Mouse (Mus musculus) stomach, embryonic 15.5 days (tissue): Measurements from ENCODE around the gene Esp15. TPM values are rescaled to one million over a fixed set of nuclear protein-coding genes. Genes with fewer than 3 reads are reported as not detected.
"Not testable (repeated sequence)": the region's sequence is repeated elsewhere in the genome, so short reads cannot be mapped to it uniquely, and the experiment has no call there.

ENCODE experiments used
- ATAC-seq: fragments of 200-750 bp; cut with Nextera tagmentation; 2 replicates; pipeline ENCODE4 v1.8.0; 2017; ENCODE audit warnings: low read depth, moderate number of reproducible peaks, moderate TSS enrichment; ENCODE audit not compliant: insufficient read depth, low FRiP score
- H3K27ac ChIP-seq: fragments of 300-500 bp; sonication (generic); 2 replicates; pipeline ENCODE4 v1.5.1; 2015; ENCODE audit warnings: mild to moderate bottlenecking, inconsistent platforms
- H3K27me3 ChIP-seq: fragments of 300-500 bp; sonication (generic); replicated peaks from 2 replicates; pipeline ENCODE4 v1.6.1; 2015; ENCODE audit warnings: inconsistent platforms
- H3K36me3 ChIP-seq: fragments of 300-500 bp; sonication (generic); 2 replicates; pipeline ENCODE4 v1.6.1; 2015; ENCODE audit warnings: inconsistent platforms
- H3K4me1 ChIP-seq: fragments of 300-500 bp; sonication (generic); 2 replicates; pipeline ENCODE4 v1.6.1; 2015; ENCODE audit warnings: inconsistent platforms
- H3K4me2 ChIP-seq: fragments of 300-500 bp; sonication (generic); 2 replicates; pipeline ENCODE4 v1.6.1; 2015; ENCODE audit warnings: mild to moderate bottlenecking, inconsistent platforms
- H3K4me3 ChIP-seq: fragments of 300-500 bp; sonication (generic); replicated peaks from 2 replicates; pipeline ENCODE4 v1.5.1; 2015; ENCODE audit warnings: inconsistent platforms
- H3K9ac ChIP-seq: fragments of 300-500 bp; sonication (generic); 2 replicates; pipeline ENCODE4 v1.6.1; 2015; ENCODE audit warnings: inconsistent platforms
- H3K9me3 ChIP-seq: fragments of 300-500 bp; sonication (generic); 2 replicates; pipeline ENCODE4 v1.6.1; 2016; ENCODE audit warnings: inconsistent platforms
- WGBS: fragments of 180-500 bp; shearing (Covaris S2); methylation state at CpG from one replicate; pipeline ENCODE4 v1.1.7; 2015; 5-methylcytosine and 5-hydroxymethylcytosine counted together
- polyA plus RNA-seq: library from polyadenylated mRNA; unstranded; fragments of >200 nt; fragmentation: Nextera tagmentation; extraction: Ambion mirVana; gene quantifications from 2 replicates; pipeline ENCODE4 v1.2.1, GENCODE M21; 2015

The Esp15 gene
- polyA plus RNA-seq = not detected in 2 replicates

DNA sequence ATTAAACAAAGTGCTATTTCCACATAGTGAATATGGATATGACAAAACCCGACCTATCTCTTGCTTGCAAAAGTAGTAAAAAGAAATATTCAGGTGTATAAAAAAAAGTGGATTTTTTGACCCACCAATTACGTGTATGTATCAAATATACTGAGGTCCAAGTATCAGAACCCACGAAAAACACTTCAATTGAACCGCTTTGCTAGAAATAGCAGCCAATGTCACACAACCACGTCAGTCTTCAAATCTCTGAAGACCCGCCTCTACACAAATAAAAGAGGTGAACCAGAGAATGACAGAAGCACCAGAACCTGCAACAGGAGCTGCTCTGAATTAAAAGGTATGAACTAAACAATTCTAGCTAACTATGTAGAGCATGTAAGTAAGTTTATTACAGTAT is at the start of gene Esp15:
TSS of gene Esp15 (plus strand) at position 301 of the 400 bp plus-strand sequence.
- not testable (repeated sequence) for H3K9ac ChIP-seq, H3K4me2 ChIP-seq, H3K4me3 ChIP-seq, H3K27ac ChIP-seq, H3K27me3 ChIP-seq, ATAC-seq, H3K4me1 ChIP-seq, H3K36me3 ChIP-seq, H3K9me3 ChIP-seq
- 67% methylated on average over 6 of the region's 6 CpGs for WGBS

DNA sequence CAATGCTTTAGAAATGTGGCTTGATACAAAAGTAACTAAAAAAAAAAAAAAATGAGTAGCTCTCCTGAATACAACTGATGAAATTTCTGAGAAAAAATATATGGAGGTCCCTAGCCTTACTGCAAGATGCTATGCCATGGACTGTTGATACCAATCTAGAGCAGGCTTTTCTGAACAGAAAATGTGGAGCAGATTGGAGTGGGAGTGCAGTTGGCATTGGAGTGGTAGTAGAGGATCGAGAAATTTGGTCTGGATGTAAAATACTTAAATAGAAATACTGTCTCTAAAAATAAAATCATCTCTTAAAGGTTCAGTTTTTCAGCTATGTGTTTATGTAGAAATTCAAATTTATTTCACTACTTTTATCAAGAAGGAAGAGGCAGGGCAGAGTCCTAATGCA is 49.2 kb upstream of the Esp15 start:
- H3K36me3 ChIP-seq = no peaks in the 10 kb centered on the region
- no peak overlapping the region for H3K27ac ChIP-seq
- H3K9me3 ChIP-seq = no peaks in the 10 kb centered on the region
- H3K4me3 ChIP-seq = no peak overlapping the region
- no peak for ATAC-seq
- no peaks in the 10 kb centered on the region for H3K4me1 ChIP-seq
- H3K4me2 ChIP-seq = no peak overlapping the region
- H3K27me3 ChIP-seq = no peaks in the 10 kb centered on the region
- no peak overlapping the region for H3K9ac ChIP-seq
- 60% methylated on average over 1 of the region's 1 CpGs for WGBS

Other genes starting within 250 kb of the Esp15 start
- gene Esp18, start 234.6 kb upstream of the Esp15 start, polyA plus RNA-seq = not detected in 2 replicates
- gene Esp16, start 104.8 kb upstream of the Esp15 start, polyA plus RNA-seq = not detected in 2 replicates